Mouse (Mus musculus): ENCODE measurements around the gene Bdkrb2.

Bdkrb2 gene

GRCm38 (mm10) chr12:105597135-105597534, 34.1 kb downstream of the Bdkrb2 start:
- DNase-seq = no peak

- no peak for DNase-seq
These were observed 35.5 kb downstream of the Bdkrb2 start for GRCm38 (mm10) chr12:105598503-105598902.

DNA sequence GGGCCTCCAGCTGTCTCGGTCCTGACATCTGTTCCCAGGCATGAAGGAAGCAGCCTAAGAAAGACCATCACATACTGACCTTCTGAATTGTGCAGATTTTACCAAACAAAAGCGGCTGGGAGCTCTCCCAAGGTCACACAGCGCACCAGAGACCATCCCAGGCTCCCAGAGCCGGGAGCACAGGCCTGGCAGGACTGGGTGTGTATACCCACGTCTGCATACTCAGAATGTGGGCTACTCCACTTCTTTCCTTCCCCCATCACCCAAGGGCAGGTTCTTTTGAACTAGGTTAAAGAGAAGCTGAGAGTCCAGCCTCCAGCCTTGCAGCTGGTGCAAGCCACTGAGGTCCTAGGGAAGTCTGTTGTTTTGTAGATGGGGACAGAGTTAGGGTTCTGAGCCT, 36.1 kb downstream of the Bdkrb2 start:
- DNase-seq = no peak

DNA sequence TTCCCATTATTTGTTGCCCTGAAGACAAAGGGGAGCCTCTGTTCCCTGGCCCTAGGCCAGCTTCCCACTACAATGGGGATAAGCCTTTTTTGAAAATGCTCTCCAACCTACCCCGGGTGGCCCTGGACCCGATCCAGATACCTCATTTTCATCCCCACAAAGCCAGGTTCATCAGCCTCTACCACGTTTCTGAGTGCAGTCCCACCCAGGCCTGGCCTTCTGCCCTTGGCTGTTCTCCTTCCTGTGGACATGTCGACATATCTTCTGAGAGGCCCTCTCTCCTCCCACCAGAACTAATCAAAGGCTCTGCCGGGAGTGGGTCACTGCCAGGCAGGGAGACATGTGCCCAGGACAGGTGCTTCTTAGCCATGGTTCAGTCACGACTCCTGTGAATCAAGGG, 38.6 kb downstream of the Bdkrb2 start:
- DNase-seq = no peak

GRCm38 (mm10) chr12:105602581-105603210, 39.7 kb downstream of the Bdkrb2 start, which contains the start of gene Bdkrb1:
Gene Bdkrb1, plus strand, starts transcription at chr12:105603085.
- DNase-seq = no peak

DNA sequence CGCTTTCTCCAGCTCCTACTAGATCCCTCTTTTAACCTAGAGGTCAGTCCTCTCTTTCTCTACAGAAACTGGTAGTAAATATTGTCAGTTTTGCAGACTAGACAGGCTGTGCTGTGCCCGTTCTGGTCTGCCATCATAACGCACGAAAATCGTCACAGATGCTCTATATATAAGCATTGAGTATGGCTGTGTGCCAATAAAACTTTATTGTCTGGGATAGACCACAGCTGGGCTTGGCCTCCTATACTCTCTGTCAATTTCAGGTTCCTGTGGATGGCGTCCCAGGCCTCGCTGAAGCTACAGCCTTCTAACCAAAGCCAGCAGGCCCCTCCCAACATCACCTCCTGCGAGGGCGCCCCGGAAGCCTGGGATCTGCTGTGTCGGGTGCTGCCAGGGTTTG, 40.9 kb downstream of the Bdkrb2 start:
- no peak for DNase-seq

- DNase-seq = no peak
These were observed 42.2 kb downstream of the Bdkrb2 start for GRCm38 (mm10) chr12:105605212-105605611.

GRCm38 (mm10) chr12:105606881-105607280, 43.9 kb downstream of the Bdkrb2 start:
- DNase-seq = no peak

DNA sequence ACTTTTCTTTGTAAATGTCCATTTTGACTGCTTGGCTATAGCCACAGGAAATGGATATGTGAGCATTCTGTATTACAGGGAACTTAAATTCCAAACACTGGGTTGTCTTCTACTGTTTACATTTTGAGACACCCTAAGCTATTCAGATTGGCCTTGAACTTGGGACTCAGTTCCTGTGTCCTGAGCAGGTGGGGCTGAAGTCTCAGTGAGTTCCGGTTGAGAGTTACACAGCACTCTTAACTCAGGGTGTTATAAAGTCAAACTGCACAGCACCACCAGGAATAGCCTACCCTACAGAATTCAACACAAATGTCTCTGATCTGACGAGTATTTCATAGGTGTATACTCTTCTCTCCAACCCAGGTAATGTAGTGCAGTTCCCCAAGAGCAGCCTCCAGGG, 48.0 kb downstream of the Bdkrb2 start:
- no peak for DNase-seq

DNA sequence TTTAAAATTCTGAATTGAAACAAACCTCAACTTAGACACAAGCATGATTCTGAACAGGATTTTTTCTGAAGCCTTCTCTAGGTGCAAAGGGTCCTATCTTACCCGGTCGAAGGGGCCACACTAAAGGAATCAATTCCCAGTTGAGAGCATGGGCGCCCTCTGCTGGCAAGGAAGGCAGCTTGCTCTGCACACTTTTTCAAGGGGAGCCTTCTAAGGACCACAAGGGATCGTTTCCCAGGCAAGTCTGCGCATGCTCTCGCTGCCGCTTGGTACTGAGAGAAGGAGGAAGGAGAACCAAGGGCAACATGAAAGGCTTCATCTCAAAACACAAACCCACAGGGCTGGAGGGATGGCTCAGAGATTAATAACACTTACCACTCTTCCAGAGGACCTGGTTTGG, 48.7 kb downstream of the Bdkrb2 start:
- DNase-seq = peak; percentile 88

GRCm38 (mm10) chr12:105613559-105613958, 50.5 kb downstream of the Bdkrb2 start:
- no peak for DNase-seq

- DNase-seq = no peak
These were observed 59.0 kb downstream of the Bdkrb2 start for GRCm38 (mm10) chr12:105622048-105622447.

DNA sequence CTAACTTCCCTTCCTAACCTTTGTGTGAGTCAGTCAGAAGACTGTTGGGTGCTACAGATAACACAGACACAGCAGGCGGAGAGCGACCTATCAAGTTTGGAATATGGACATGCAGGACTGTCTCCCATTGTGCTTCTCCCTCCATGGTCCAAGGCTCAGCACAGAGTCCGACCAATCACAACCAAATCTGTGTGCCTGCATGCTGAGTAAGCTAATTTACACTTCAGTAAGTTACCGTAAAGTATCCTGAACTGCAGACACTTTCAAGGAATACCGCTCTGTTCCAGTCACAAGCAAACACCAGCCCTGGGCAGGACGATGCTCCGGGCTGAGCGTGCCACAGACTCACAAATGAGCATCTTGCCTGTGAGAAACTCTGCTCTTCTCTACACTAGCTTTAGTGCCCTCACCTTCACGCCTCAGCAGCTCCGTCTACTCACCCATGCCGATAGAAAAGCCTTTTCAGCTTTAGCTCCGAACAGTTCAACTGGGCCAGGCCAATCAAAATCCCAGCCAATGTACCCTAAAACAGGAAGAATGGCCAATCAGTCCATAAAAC, 60.0 kb downstream of the Bdkrb2 start:
- no peak for DNase-seq

GRCm38 (mm10) chr12:105625798-105626197, 62.8 kb downstream of the Bdkrb2 start:
- DNase-seq = no peak

DNA sequence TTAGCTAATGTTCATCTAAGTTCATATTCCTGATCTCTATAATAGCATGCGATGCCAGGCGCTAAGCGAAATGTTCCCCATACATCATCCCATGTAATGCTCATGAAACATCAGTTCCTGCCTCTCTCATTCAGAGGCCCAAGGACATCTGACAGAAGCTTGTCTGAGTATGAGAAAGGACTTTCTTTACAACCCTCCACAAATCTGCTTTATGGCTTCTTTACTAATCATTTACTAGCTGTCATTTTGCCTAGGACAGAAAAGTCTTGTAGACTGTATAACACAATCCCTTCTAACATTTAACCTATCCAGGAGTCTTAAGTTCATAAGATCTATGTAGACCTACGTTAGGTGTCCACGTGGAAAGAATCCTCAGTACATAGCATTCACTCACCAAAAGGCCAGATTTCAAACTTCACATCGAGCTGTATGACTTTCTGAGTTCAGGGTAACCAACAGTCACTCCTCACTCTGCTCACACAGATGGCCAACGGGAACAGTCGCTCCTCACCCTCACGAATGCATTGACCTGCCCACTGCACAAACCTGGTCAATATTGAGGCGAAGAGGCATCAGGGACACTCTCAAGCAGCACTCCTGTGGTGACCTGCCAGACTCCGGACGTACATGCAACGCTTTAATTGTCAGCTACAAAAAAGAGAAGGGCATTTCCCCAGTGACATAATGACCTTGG, 71.5 kb downstream of the Bdkrb2 start:
- DNase-seq = no peak

DNA sequence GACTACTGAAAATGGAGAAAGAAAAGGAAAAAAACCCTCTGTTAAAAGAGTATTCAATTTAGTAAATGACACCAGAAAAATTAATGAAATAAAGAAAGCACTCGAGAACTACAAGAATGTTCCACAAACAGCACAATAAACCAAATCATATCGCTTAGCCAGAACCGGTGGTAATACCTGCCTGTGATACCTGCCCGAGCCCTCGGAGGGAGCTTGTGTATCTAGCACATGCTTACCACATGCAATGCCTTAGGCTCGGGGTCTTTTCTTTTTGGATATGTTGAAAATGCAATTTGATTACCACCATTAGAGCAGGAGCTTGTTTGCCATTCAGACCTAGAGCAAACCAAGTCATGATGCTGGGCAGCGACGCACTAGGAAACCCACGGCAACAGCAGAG, 73.5 kb downstream of the Bdkrb2 start:
- peak; percentile 19 for DNase-seq

GRCm38 (mm10) chr12:105637554-105637953, 74.5 kb downstream of the Bdkrb2 start:
- DNase-seq = no peak

GRCm38 (mm10) chr12:105642770-105643321, 79.8 kb downstream of the Bdkrb2 start:
- no peak for DNase-seq

Measured in right cerebral cortex, postnatal 4 days (tissue).